Mouse (Mus musculus): ENCODE results near the gene Lhpp.

Gene Lhpp

DNA sequence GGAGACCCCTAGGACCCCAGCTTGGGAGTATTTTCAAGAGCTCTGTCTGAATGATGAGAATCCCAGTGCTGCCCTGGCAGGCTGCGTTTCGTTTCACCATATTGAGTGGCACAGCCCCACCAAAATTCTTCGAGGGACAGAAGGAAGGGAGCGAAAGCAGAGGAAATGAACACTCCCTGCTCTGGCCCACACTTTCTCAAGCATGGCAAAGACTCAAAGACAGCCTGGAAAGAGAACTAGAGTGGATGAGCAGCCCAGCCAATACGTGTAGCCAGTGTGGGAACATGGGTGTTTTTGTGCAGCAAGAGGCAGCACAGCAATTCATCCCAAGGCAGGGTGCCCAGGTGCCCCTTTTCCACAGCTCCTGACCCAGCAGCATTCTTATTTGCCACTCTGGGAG lies 132.5 kb downstream of the Lhpp start:
- no peak for DNase-seq

DNA sequence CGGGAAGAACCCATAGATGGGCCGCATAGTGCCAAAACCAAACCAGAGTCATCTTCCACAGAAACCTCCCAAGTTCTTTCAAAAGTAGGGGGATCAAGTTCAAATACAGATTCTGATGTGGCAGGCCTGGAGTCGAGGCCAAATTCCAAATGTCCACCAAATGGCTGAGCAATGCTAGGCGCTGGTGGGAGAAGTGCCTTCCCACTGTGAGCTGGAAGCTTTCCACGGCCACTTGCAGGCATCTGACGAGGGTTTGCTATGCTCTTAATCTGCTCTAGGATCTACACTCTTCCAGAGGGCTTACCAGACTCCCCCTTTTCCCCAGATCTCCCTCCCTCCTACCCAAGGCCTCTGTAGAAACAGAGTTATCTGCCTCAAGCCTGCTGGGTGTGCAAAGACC lies 136.7 kb downstream of the Lhpp start:
- no peak for DNase-seq

DNA sequence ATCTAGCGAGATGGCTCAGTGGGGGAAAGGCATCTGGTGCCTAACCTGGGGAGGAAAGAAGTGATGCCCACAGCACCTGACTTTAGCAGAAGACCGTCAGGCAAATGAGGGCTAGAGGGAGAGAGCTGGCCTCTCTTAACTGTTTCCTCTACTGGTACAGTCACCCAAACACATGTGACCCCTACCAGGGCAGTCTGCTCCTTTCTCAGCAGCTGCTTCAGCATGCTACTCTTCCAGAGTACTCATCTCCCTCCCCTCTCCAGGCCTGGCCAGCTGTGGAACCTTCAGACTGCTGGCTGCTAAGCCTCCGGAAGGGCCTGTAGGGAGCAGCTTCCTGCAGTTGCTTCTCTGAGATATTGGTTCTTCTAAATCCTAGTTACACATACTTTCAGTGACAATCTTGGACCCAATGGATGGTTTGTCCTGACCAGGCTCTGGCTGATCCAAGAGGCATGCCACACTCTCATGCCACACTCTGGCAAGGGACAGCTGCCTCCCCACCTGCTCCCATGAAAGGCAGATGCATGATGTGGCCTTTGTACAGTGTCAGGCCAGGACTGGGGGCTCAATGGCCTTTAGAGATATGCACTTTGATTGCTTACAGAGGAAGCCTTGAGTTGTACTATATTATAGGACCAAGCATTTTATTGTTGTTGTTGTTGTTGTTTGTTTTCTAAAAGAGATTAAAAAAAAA lies 137.8 kb downstream of the Lhpp start:
- no peak for DNase-seq

DNA sequence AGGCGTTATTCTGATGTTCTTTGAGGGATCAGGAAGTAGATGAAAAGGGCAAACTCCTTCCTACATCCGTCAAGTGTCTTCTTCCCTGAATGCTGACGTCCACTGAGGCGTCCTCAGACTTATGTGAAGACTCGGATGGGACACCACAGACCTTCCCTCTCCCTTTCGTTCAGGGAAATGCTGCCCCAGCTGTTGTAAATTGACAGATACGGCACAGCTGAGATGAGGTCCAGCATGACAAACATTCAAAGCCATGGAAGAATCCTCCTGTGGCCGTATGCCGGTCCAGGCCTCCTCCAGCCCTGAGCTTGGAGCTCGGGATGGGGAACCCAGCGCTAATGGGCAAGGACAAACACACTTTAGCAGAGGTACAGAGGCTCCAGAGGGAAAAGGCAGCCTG lies 139.1 kb downstream of the Lhpp start:
- no peak for DNase-seq

DNA sequence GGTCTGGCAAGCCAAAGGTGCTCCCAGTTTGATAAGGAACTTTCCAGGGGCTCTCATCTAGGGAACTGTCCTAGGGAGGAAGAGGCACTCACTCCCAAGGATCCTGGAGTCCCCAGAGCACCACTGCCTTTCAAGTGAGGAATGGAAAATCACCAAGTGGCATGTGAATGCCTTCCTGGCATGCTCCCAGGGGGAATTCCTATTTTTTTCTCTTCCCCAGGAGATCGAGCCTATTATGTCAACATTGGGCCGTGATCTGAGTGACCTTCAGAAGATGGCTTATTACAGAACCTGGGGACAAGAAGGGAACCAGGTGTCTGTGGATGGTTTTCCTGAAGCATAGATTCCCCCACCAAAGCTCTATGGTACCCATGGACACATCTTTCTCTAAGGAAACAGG lies 141.3 kb downstream of the Lhpp start:
- DNase-seq: no peak

DNA sequence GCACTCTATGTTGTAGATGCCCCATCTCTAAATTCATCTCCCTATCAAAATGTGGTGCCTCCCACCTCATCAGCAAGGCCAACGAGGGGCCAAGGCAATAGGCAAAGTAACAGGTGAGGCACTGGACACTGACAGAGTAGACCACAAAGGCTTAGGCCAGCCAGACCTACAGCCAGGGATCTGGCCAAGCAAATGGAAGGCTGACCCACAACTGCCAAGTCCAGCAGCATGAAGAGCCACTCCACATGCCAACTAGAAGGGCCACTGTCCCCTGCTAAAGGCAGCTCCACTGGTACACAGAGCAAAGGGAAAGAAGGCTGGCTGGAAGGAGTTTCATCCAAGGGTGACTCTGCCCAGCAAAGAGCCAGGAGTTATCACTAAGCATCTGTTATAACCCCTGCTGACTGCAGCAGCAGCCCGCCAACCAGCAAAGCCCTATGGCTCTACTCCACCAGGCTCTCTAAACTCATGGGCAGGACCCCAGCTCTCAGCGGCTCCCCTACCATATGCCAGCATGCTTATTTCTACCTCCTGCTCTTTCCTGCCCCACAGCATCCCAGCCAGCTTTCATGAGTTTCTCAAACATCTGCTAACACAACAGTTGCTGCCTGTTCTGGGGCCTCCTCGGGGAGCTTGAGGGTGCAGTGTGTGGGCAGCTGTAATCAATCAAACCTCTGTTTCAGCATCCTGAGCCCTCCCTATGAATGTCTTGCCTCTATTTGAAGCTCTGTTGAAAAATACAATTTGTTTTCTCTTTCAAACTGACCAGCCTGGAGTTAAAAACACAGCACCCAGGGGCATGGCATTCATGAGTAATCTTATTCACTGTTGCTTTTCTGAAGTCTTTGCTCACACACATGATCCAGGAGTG lies 143.3 kb downstream of the Lhpp start:
- no peak for DNase-seq

DNA sequence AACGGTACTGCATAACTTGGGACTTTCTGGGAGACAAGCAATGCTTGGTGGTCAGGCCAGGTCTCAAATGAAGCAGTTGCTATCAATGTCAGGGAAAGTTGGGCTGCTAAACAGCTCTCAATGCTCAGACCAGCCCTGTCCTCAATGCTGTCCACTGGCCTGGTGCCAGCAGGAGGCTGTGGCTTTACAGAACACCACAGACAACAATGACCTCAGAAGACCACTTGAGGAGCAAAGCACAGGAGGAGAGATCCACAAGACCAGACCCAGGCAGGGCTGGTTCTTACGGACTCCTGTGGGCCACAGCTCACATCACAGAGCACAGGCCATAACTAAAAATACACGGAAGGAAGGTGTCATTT lies 143.9 kb downstream of the Lhpp start:
- no peak for DNase-seq
